Mouse (Mus musculus) gonadal fat pad, adult 2 months (tissue): ENCODE results near the gene Ifngr2. TPM values are rescaled to one million over a fixed set of nuclear protein-coding genes. Genes with fewer than 3 reads are reported as not detected.
"Not testable (repeated sequence)": the region's sequence is repeated elsewhere in the genome, so short reads cannot be mapped to it uniquely, and the experiment has no call there.

ENCODE experiments used
- DNase-seq: peaks from one replicate; pipeline ENCODE4 v3.0.0-alpha.2; 2012; ENCODE audit warnings: low read depth
- polyA plus RNA-seq: library from polyadenylated mRNA; depleted of rRNA; stranded (reverse); fragments of >200 nt; gene quantifications from 2 replicates; pipeline ENCODE4 v1.2.3, GENCODE M21; 2012; rRNA removed

Ifngr2 gene
- 39.0 and 46.2 TPM in 2 replicates for polyA plus RNA-seq

GRCm38 (mm10) chr16:91546836-91547741 is at the start of gene Ifngr2:
TSS of gene Ifngr2 (plus strand) at chr16:91547072.
- DNase-seq: no peak

- DNase-seq: no peak
These were observed 48.8 kb upstream of the Ifngr2 start for GRCm38 (mm10) chr16:91498041-91498440.

DNA sequence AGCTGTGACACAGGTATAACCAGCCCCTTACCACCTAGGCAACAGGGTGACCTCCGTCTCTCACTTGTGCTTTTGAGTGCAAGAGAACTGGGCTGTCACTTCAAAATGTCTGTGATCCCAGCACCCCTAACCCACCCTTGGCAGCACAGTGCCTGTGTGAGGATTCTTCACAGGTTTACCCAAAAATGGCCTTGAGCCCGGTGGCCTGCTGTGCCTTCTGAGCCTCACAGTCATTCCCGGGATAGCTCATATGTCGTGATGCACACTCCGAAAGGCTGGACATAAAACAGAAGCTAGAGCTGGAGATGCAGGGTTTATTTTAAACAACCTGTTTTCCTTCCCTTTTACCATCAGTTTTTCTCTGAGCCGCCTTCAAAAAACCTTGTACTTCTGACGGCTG is 42.2 kb upstream of the Ifngr2 start:
- DNase-seq: no peak

DNA sequence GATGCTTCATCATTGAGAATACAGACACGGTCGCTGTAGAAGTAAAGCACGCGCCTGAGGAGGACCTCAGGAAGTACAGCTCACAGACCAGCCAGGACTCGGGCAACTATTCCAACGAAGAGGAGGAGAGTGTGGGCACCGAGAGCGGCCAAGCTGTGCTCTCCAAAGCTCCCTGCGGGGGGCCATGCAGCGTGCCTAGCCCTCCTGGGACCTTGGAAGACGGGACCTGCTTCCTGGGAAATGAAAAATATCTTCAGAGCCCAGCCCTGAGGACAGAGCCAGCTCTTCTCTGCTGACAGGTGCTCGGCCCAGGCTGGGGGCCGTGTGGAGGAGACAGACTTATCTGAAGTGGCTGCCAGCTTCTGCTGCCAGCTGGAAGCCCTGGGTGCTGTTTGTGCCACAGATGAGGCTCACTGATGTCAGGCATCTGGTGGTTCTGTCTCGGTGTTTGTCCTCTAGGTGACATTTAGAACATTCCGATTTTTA is 41.7 kb upstream of the Ifngr2 start:
- no peak for DNase-seq

DNA sequence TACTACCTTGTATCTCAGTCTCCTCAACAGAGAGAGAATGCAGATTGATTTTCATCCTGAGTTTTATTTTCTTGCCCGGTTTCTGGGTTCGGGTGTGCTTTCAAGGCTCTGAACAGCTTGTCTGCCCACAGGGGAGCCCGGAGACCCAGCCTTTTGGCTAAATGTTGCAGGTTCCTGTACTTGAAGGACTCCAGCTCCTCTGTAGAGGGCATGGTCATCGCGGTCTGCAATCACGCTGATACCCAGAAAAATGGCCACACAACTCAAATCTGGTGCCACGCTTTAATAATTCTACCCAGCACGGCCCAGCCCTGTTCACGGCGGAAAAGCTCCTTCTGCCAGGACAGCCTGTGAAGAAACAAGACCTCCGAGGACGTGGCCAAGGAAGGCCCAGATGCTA is 40.5 kb upstream of the Ifngr2 start:
- DNase-seq: no peak

DNA sequence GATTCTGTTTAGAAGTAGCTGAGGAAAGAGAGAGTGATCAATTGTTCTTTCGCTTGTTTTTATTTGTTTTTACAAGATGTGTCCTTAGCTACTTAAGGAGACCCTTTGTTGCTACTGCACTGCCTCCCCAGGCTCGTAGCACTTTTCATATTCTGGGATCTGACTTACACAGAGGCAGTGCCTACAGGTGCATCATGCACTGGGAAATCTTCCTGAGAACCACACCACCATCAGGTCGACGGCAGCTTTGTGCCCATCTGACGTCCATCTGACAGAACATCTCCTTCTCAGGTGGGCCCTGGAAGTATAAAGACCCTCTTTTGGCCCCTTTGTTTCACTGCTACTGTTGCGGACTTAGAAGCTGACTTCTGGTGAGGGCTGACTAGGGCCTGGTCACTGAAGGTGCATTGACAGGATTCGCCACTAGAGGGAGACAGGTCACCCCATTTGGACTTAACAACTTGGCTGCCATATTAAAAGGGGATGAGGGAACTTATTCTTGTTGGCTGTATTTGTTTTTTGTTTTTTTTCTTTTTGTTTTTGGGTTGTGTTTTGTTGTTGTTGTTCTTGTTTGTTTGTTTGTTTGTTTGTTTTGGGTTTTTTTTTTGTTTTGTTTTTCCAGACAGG is 34.6 kb upstream of the Ifngr2 start:
- DNase-seq: peak; percentile 4

GRCm38 (mm10) chr16:91513099-91513498 is 33.8 kb upstream of the Ifngr2 start:
- DNase-seq: no peak

- no peak for DNase-seq
These were observed 29.9 kb upstream of the Ifngr2 start for GRCm38 (mm10) chr16:91517020-91517419.

- DNase-seq: no peak
These were observed 24.8 kb upstream of the Ifngr2 start for GRCm38 (mm10) chr16:91522040-91522439.

DNA sequence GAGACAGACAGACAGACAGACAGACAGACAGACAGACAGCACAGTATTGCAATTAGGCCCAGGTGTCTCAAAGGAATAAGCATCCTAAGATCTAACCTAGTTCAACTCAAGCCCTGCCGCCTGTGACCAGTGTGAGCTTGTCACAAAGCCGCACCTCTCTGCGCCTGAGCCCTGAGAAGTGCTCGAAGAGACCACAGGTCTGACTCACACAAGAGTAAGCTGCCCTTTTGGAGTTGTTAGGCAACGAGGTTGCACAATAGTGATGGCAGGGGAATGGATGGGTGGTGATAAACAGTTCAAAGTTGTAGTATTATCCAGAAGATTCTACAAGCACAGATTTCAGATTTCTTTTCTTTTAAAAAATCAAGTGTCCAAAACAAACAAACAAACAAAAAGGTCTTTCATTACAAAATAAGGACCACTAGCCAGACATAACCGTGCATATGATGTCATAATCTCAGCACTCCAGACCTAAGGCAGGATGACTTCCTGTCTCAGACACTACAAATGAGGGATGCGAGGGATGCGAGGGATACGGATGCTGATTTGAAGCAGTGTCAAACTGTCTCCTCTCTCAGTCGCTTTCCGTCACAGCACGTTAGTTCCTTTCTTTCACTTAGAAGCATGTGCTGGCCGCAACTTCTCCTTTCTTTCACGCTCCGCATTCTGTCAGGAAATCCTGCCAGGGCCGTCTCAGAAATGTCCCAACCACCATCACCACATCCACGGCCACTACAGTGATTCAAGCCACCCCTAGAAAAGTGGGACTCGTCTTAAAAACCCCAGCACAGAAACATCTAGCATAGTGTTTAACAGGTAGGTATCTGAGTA is 24.2 kb upstream of the Ifngr2 start:
- DNase-seq: peak; percentile 9

DNA sequence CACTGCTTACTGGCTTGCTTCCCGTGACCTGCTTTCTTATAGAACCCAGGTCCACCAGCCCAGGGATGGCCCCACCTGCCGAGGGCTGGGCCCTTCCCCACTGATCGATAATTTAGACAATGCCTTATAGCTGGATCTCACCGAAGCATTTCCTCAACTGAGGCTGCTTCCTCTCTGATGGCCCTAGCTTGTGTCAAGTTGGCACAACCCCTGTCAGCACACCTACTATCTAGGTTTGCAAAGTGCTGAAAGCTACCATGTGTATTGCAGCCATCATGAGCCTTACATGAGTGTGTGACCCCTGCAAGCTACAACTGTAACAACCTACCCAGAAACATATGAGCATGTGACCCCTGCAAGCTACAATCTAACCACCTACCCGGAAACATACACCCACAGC is 22.7 kb upstream of the Ifngr2 start:
- no peak for DNase-seq

- DNase-seq: no peak
These were observed 20.6 kb upstream of the Ifngr2 start for GRCm38 (mm10) chr16:91526274-91526673.

- DNase-seq: no peak
These were observed 19.8 kb upstream of the Ifngr2 start for GRCm38 (mm10) chr16:91527051-91527450.

DNA sequence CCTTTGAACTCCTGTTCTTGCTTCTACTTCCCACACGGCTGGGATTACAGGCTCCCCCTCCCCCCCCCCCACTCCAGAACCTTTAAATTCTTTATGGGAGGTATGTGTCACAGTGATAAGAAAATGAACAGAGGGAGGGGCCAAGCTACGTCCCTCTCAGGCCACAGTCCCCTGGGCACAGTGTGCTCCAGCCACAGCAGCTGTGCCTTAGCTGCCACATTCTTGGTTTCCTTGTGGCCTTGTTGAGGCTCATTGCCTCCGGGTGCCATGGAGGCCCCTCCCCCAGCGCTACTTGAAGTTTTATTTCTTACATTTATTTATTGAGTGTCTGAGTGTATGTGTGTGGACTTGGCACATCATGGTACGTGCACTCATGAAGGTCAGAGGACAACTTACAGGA is 19.4 kb upstream of the Ifngr2 start:
- DNase-seq: no peak

DNA sequence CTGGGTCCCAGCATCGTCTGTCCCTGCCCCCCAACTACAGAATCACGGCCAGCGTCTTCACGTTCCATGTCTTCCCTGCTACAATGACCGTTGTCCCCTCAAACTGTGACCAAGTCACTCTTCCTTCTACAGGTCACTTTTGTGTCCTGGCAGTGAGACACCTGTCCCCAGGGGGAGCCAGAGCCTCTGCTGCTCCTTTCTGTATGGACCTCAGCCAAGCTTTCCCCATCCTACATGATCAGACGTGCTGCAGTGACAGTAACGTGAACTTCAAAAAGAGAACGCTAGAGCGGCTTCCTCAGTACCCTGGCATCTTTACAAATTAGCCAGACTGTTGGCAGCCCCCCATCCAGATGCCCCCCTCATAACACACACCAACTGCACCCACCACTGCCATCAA is 18.3 kb upstream of the Ifngr2 start:
- DNase-seq: no peak

- not testable (repeated sequence) for DNase-seq
These were observed 16.0 kb upstream of the Ifngr2 start for GRCm38 (mm10) chr16:91530830-91531229.

DNA sequence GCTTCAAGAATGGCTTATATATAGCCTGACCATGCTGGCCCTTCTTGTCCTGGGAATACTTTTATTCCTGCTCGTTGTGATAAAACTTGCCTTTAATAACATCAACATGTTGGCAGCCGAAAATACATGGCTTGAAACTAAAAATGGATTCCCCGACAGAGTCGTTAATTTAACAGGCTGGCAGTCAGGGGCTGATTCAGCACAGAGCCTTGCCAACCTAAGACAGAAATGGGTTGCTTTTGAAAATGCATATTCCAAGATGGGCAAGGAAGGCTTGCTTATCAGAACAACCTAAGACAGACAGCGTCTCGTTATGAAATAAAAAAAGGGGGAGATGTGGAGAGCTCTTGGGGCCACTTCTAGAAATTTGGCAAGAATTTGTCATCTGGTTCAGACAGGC is 15.0 kb upstream of the Ifngr2 start:
- DNase-seq: no peak

GRCm38 (mm10) chr16:91532429-91532828 is 14.4 kb upstream of the Ifngr2 start:
- DNase-seq: no peak

DNA sequence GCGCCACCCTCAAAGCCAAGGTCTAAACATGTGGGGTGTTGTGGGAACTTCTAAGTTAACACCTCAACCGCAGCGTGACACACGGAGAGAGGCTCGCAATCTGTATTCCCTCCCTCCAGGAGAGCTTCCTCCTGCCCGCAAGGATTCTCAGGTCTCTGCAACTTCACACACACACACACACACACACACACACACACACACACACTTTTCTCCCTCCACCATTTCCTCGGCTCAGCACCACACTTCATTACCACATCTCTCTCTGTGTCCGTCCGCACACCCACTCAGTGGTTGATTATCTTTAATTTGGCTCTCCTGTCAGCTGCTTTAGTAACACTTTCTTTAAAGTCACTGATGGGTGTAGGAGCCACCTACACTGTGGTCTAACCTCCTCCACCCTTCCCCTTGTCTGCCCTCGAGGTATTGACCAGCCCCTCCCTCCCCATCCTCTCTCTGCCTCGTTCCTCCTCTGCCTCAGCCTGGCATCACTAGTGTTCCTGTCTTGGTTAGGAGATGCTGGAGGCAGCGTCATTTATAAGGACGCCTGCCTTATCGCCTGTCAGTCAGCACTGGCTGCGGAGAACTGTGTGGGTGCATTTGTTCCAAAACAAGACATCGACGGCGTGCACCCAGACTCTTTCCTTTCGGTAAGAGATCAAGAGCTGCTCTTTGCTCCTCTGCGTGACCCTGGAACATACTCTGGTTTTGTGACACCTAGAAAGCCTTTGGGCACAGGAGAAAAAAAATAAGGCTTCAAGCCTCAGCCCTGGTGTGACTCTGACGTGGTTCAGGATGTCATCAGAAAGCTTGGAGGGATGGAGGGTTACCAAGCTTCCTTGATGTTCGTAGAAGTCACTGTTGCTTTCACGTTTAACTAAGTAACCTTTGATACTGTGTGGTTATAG is 13.5 kb upstream of the Ifngr2 start:
- DNase-seq: no peak

DNA sequence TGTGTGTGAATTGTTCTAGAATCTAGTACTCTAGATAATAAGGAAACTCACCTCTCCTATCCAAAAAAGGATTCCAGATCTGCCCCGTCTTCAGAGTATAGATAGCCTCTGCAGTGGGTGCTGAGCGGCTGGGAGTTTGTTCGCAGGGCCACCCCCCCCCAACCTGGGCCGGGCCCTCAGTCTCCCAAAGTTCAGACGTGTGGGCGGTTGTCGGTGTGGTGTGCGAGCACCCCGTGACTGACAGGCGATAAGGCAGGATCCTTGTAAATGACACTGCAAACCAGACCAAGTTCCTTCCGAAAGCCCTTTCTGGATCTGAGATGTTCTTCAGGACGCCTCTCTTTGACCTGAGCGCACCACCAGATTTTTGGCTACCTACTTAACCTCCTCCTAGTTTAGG is 12.4 kb upstream of the Ifngr2 start:
- peak; percentile 55 for DNase-seq

DNA sequence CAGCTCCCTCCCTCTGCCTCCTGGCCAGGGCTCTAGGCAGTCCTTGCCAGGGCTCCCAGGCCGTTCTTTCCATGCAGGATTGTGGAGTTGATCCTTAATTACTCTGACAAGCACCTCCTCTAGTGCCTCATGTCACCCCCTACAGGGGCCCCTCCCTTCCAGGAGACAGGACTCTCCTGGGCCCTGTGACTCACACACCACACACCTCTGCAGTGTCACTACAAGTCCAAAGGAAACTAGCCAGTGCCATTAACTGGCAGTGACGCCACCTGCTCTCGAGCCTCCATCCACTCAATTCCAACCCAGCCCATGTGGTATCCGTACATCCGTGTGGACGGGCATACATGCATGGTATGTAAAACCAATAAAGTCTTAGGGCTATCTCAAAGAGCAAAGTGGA is 12.0 kb upstream of the Ifngr2 start:
- DNase-seq: no peak
